Mouse (Mus musculus) limb, embryonic 15.5 days (tissue): ENCODE results near the gene Crisp2. TPM values are rescaled to one million over a fixed set of nuclear protein-coding genes. Genes with fewer than 3 reads are reported as not detected.

Experiments used
- polyA plus RNA-seq: library from polyadenylated mRNA; unstranded; fragments of >200 nt; fragmentation: Nextera tagmentation; extraction: Ambion mirVana; gene quantifications from 2 replicates; pipeline ENCODE4 v1.2.1, GENCODE M21; 2015

Crisp2 gene
- polyA plus RNA-seq, 1 experiment from 2014 or later, result not detected

Other genes with a start within 250 kb of the Crisp2 start
- not detected in 2 replicates for gene Esp6, start 245.5 kb downstream of the Crisp2 start, polyA plus RNA-seq
- not detected in 2 replicates for gene Esp4, start 208.4 kb downstream of the Crisp2 start, polyA plus RNA-seq
- not detected in 2 replicates for gene Esp3, start 174.9 kb downstream of the Crisp2 start, polyA plus RNA-seq
- gene Esp1, start 79.9 kb downstream of the Crisp2 start, polyA plus RNA-seq, result not detected in 2 replicates
- 0.67 and 1.9 TPM in 2 replicates for gene Rhag, start 4.1 kb upstream of the Crisp2 start, polyA plus RNA-seq
- 2.0 and 2.7 TPM in 2 replicates for gene 9130008F23Rik, start 73.6 kb upstream of the Crisp2 start, polyA plus RNA-seq
- not detected in 2 replicates for gene Glyatl3, start 107.3 kb upstream of the Crisp2 start, polyA plus RNA-seq
- gene Mut, start 127.7 kb upstream of the Crisp2 start, polyA plus RNA-seq, result 32.8 and 33.0 TPM in 2 replicates
- gene Cenpq, start 128.0 kb upstream of the Crisp2 start, polyA plus RNA-seq, result 20.3 and 21.9 TPM in 2 replicates